In genomic region chr1:133474546-133474945, GRCm38 (mm10) we compare ENCODE assay signal across 32 mouse cellular contexts. TPM values are rescaled to one million over a fixed set of nuclear protein-coding genes. Genes with fewer than 3 reads are reported as not detected.
"Had no signal": no experiment of that assay in that cellular context is flagged by ENCODE, and none has a peak within 500 bp of the region (broad histone marks: within the 10 kb centered on the region; RNA-seq: fewer than 3 reads in every experiment).

No protein-coding gene starts in this region.

- H3K27ac ChIP-seq: limb, embryonic 10.5 days; limb, embryonic 12.5 days; limb, embryonic 13.5 days; limb, embryonic 15.5 days; liver, embryonic 12.5 days; liver, embryonic 13.5 days; liver, embryonic 14.5 days; liver, embryonic 15.5 days; lung, embryonic 15.5 days; macrophage; midbrain, embryonic 10.5 days; midbrain, embryonic 12.5 days; midbrain, embryonic 13.5 days; midbrain, embryonic 15.5 days; neural tube, embryonic 12.5 days had no signal

- H3K4me2 ChIP-seq: limb, embryonic 12.5 days; limb, embryonic 13.5 days; limb, embryonic 15.5 days; liver, embryonic 11.5 days; liver, embryonic 12.5 days; liver, embryonic 13.5 days; liver, embryonic 15.5 days; lung, embryonic 14.5 days; lung, embryonic 15.5 days; midbrain, embryonic 11.5 days; midbrain, embryonic 12.5 days; midbrain, embryonic 13.5 days; midbrain, embryonic 15.5 days; neural tube, embryonic 12.5 days had no signal

- H3K9me3 ChIP-seq: limb, embryonic 10.5 days; limb, embryonic 13.5 days; limb, embryonic 15.5 days; liver, embryonic 12.5 days; liver, embryonic 13.5 days; liver, embryonic 15.5 days; lung, embryonic 15.5 days; midbrain, embryonic 10.5 days; midbrain, embryonic 12.5 days; midbrain, embryonic 13.5 days; midbrain, embryonic 15.5 days; neural tube, embryonic 12.5 days had no signal

- DNase-seq: left cerebral cortex, postnatal 4 days; liver; liver, embryonic 13.5 days; liver, postnatal 0 days; lung, adult 18-20 months; lung, adult 2 months; lung, embryonic 14.5 days; lung, postnatal 10 days; lung, postnatal 14 days; lung, postnatal 36 days; midbrain, embryonic 14.5 days had no signal

- H3K4me3 ChIP-seq: limb, embryonic 10.5 days; limb, embryonic 12.5 days; limb, embryonic 13.5 days; limb, embryonic 15.5 days; liver, embryonic 12.5 days; liver, embryonic 13.5 days; liver, embryonic 15.5 days; lung, embryonic 15.5 days; megakaryocyte, embryonic 14.5 days; midbrain, embryonic 10.5 days; midbrain, embryonic 12.5 days; midbrain, embryonic 13.5 days; midbrain, embryonic 15.5 days; myocyte; neural tube, embryonic 12.5 days had no signal

- H3K36me3 ChIP-seq: limb, embryonic 10.5 days; limb, embryonic 12.5 days; limb, embryonic 13.5 days; limb, embryonic 15.5 days; liver, embryonic 12.5 days; liver, embryonic 13.5 days; liver, embryonic 15.5 days; lung, embryonic 15.5 days; midbrain, embryonic 10.5 days; midbrain, embryonic 12.5 days; midbrain, embryonic 13.5 days; midbrain, embryonic 15.5 days; neural tube, embryonic 12.5 days had no signal

- H3K9ac ChIP-seq: limb, embryonic 12.5 days; limb, embryonic 13.5 days; limb, embryonic 15.5 days; liver, embryonic 12.5 days; liver, embryonic 13.5 days; liver, embryonic 14.5 days; liver, embryonic 15.5 days; liver, postnatal 0 days; lung, embryonic 14.5 days; lung, embryonic 15.5 days; midbrain, embryonic 12.5 days; midbrain, embryonic 13.5 days; midbrain, embryonic 15.5 days; neural tube, embryonic 12.5 days had no signal

- H3K4me1 ChIP-seq: liver, embryonic 12.5 days; liver, embryonic 15.5 days; midbrain, embryonic 15.5 days; neural tube, embryonic 12.5 days had no signal

- ATAC-seq: liver, embryonic 12.5 days; liver, postnatal 0 days; lung, postnatal 0 days; midbrain, embryonic 13.5 days; midbrain, embryonic 15.5 days; midbrain, embryonic 16.5 days had no signal

- H3K27me3 ChIP-seq: limb, embryonic 12.5 days; limb, embryonic 13.5 days; liver, embryonic 12.5 days; liver, embryonic 13.5 days; liver, embryonic 15.5 days; lung, embryonic 15.5 days; midbrain, embryonic 12.5 days; midbrain, embryonic 13.5 days; midbrain, embryonic 15.5 days; neural tube, embryonic 12.5 days had no signal

RNA-seq across cellular contexts. Expression of gene Sox13, which starts 50.4 kb away (rescaled TPM):
- total RNA-seq: monocyte, adult 5-6 weeks had no signal
